Mouse (Mus musculus) lung, embryonic 16.5 days (tissue): ENCODE measurements around the gene H2afy2. TPM values are rescaled to one million over a fixed set of nuclear protein-coding genes. Genes with fewer than 3 reads are reported as not detected.

Source experiments
- ATAC-seq: fragments of 200-750 bp; cut with Nextera tagmentation; 2 replicates; pipeline ENCODE4 v1.8.0; 2017; ENCODE audit warnings: low read depth, mild to moderate bottlenecking, moderate library complexity
- H3K27ac ChIP-seq: fragments of 300-500 bp; sonication (generic); 2 replicates; pipeline ENCODE4 v1.5.1; 2014; ENCODE audit warnings: mild to moderate bottlenecking, control low read depth, low read length
- H3K27me3 ChIP-seq: fragments of 300-500 bp; sonication (generic); 2 replicates; pipeline ENCODE4 v1.6.1; 2014; ENCODE audit warnings: low read depth, low read length, mixed read lengths; ENCODE audit not compliant: control insufficient read depth, insufficient read depth
- H3K36me3 ChIP-seq: fragments of 300-500 bp; sonication (generic); 2 replicates; pipeline ENCODE4 v1.6.1; 2014; ENCODE audit warnings: low read length; ENCODE audit not compliant: control insufficient read depth, insufficient read depth
- H3K4me1 ChIP-seq: fragments of 300-500 bp; sonication (generic); replicated peaks from 2 replicates; pipeline ENCODE4 v1.6.1; 2014; ENCODE audit warnings: low read length, mixed read lengths; ENCODE audit not compliant: control insufficient read depth, insufficient read depth
- H3K4me2 ChIP-seq: fragments of 300-500 bp; sonication (generic); 2 replicates; pipeline ENCODE4 v1.6.1; 2014; ENCODE audit warnings: low read depth, low read length, control low read depth
- H3K4me3 ChIP-seq: fragments of 300-500 bp; sonication (generic); 2 replicates; pipeline ENCODE4 v1.5.1; 2014; ENCODE audit warnings: mild to moderate bottlenecking, low read length, control low read depth
- H3K9ac ChIP-seq: fragments of 300-500 bp; sonication (generic); 2 replicates; pipeline ENCODE4 v1.6.1; 2014; ENCODE audit warnings: low read length, control low read depth
- H3K9me3 ChIP-seq: fragments of 300-500 bp; sonication (generic); 2 replicates; pipeline ENCODE4 v1.6.1; 2016; ENCODE audit warnings: low read length; ENCODE audit not compliant: control insufficient read depth
- WGBS: fragments of 180-500 bp; shearing (Covaris S2); extraction: QIAGEN DNeasy Blood & Tissue Kit; methylation state at CpG from one replicate; pipeline ENCODE4 v1.1.7; 2014; 5-methylcytosine and 5-hydroxymethylcytosine counted together
- polyA plus RNA-seq: library from polyadenylated mRNA; unstranded; fragments of >200 nt; fragmentation: Nextera tagmentation; extraction: Ambion mirVana; gene quantifications from 2 replicates; pipeline ENCODE4 v1.2.1, GENCODE M21; 2015

Gene H2afy2
- polyA plus RNA-seq, 1 experiment from 2014 or later = 107 TPM

- H3K4me2 ChIP-seq = no peak overlapping the region
- peaks cover 11% of the 10 kb centered on the region for H3K36me3 ChIP-seq
- WGBS = 65% methylated on average over 6 of the region's 6 CpGs
- peak; percentile 49; the same call in 1 of the 2 replicates for ATAC-seq
- H3K27ac ChIP-seq = no peak overlapping the region
- no peaks in the 10 kb centered on the region for H3K4me1 ChIP-seq
- no peak overlapping the region for H3K9ac ChIP-seq
- no peaks in the 10 kb centered on the region for H3K9me3 ChIP-seq
- no peaks in the 10 kb centered on the region for H3K27me3 ChIP-seq
- no peak overlapping the region for H3K4me3 ChIP-seq
Measured at GRCm38 (mm10) chr10:61706412-61707375, 77.3 kb downstream of the H2afy2 start.

DNA sequence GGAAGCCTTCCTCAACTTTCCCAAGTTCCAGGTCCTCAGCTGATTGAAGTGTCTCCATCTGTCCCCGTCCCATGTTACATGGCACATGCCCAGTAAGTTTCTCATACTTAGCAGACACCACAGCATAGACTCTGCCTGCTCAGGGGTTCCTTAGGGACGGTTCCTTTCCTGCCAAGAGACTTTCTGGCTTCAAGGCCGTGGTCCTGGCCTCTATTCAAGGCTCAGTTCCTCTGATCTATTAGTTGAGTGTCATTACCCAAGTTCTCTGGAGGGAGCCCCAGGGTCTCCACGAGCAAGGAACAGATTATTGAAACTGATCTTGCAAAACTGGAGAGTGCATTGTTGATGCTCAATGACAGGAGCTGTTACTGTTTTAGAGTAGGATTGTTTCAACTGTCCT is 79.3 kb downstream of the H2afy2 start:
- no peak overlapping the region for H3K27ac ChIP-seq
- no peaks in the 10 kb centered on the region for H3K27me3 ChIP-seq
- no peak for ATAC-seq
- no peak overlapping the region for H3K9ac ChIP-seq
- H3K36me3 ChIP-seq = peaks cover 11% of the 10 kb centered on the region
- H3K9me3 ChIP-seq = no peaks in the 10 kb centered on the region
- no peaks in the 10 kb centered on the region for H3K4me1 ChIP-seq
- 68% methylated on average over 4 of the region's 4 CpGs for WGBS
- no peak overlapping the region for H3K4me2 ChIP-seq
- H3K4me3 ChIP-seq = no peak overlapping the region

GRCm38 (mm10) chr10:61697028-61697427 is 86.9 kb downstream of the H2afy2 start:
- ATAC-seq = no peak
- 0 out of 2 replicates have a peak overlapping the region, but pooled peaks have one; percentile 75 for H3K9ac ChIP-seq
- peaks cover 13% of the 10 kb centered on the region for H3K4me1 ChIP-seq
- no peaks in the 10 kb centered on the region for H3K27me3 ChIP-seq
- H3K27ac ChIP-seq = no peak overlapping the region
- peak overlapping the region; percentile 95 for H3K4me3 ChIP-seq
- H3K36me3 ChIP-seq = peaks cover 9% of the 10 kb centered on the region
- H3K9me3 ChIP-seq = no peaks in the 10 kb centered on the region
- H3K4me2 ChIP-seq = peak overlapping the region; percentile 100
- 83% methylated on average over 2 of the region's 2 CpGs for WGBS

GRCm38 (mm10) chr10:61696560-61696823 is 87.5 kb downstream of the H2afy2 start:
- H3K4me1 ChIP-seq = peaks cover 13% of the 10 kb centered on the region
- WGBS = 9% methylated on average over 19 of the region's 19 CpGs
- no peak overlapping the region for H3K27ac ChIP-seq
- H3K4me2 ChIP-seq = peak overlapping the region; percentile 100
- H3K27me3 ChIP-seq = no peaks in the 10 kb centered on the region
- no peak for ATAC-seq
- peaks cover 12% of the 10 kb centered on the region for H3K36me3 ChIP-seq
- no peaks in the 10 kb centered on the region for H3K9me3 ChIP-seq
- H3K9ac ChIP-seq = peak overlapping the region; percentile 75
- H3K4me3 ChIP-seq = peak overlapping the region; percentile 95

- no peaks in the 10 kb centered on the region for H3K9me3 ChIP-seq
- peak overlapping the region; percentile 15; the same call in 1 of the 2 replicates for H3K27ac ChIP-seq
Measured at GRCm38 (mm10) chr10:61695703-61696559, 88.0 kb downstream of the H2afy2 start.

GRCm38 (mm10) chr10:61694870-61695670 is 88.9 kb downstream of the H2afy2 start, which contains the start of gene Tysnd1:
Gene Tysnd1 (plus strand): TSS chr10:61695514.
- Histone ChIP-seq H3K36me3 (peaks cover 23% of the 10 kb centered on the region), H3K27me3 (no peaks in the 10 kb centered on the region), H3K9ac (peak within 1 kb of the TSS; percentile 75), H3K27ac (peak within 1 kb of the TSS; percentile 53; the same call in 1 of the 2 replicates), H3K4me2 (peak within 1 kb of the TSS; percentile 100), H3K9me3 (no peaks in the 10 kb centered on the region), H3K4me1 (peaks cover 13% of the 10 kb centered on the region), H3K4me3 (peak within 1 kb of the TSS; percentile 95)
- WGBS = under 1% methylated on average over 42 of the region's 42 CpGs
- peak; percentile 96 for ATAC-seq

More at GRCm38 (mm10) chr10:61695703-61696559, 88.0 kb downstream of the H2afy2 start:
- H3K27me3 ChIP-seq = no peaks in the 10 kb centered on the region
- H3K9ac ChIP-seq = peak overlapping the region; percentile 75
- peaks cover 13% of the 10 kb centered on the region for H3K4me1 ChIP-seq
- under 1% methylated on average over 102 of the region's 111 CpGs for WGBS
- ATAC-seq = peak; percentile 13; the same call in 1 of the 2 replicates
- peak overlapping the region; percentile 95 for H3K4me3 ChIP-seq
- peak overlapping the region; percentile 100 for H3K4me2 ChIP-seq
- peaks cover 18% of the 10 kb centered on the region for H3K36me3 ChIP-seq

- Histone ChIP-seq H3K9me3 (no peaks in the 10 kb centered on the region), H3K4me3 (no peak overlapping the region), H3K27ac (no peak overlapping the region), H3K9ac (no peak overlapping the region), H3K36me3 (peaks cover 34% of the 10 kb centered on the region), H3K27me3 (no peaks in the 10 kb centered on the region), H3K4me1 (peaks cover 13% of the 10 kb centered on the region), H3K4me2 (no peak overlapping the region)
- ATAC-seq = no peak
- 79% methylated on average over 4 of the region's 4 CpGs for WGBS
Measured at GRCm38 (mm10) chr10:61693563-61693962, 90.4 kb downstream of the H2afy2 start.

GRCm38 (mm10) chr10:61689405-61689804 is 94.5 kb downstream of the H2afy2 start:
- no peak for ATAC-seq
- no peaks in the 10 kb centered on the region for H3K9me3 ChIP-seq
- peaks cover 59% of the 10 kb centered on the region for H3K36me3 ChIP-seq
- H3K27me3 ChIP-seq = no peaks in the 10 kb centered on the region
- 89% methylated on average over 8 of the region's 8 CpGs for WGBS
- no peak overlapping the region for H3K4me3 ChIP-seq
- no peak overlapping the region for H3K9ac ChIP-seq
- H3K4me2 ChIP-seq = no peak overlapping the region
- H3K27ac ChIP-seq = no peak overlapping the region
- H3K4me1 ChIP-seq = no peaks in the 10 kb centered on the region
